Mouse (Mus musculus) liver (tissue): ENCODE data around the gene Fam89a.

ENCODE experiments used
- DNase-seq: peaks from one replicate; pipeline ENCODE4 v3.0.0-alpha.2; 2020; ENCODE audit warnings: mixed read lengths

Fam89a gene

GRCm38 (mm10) chr8:124751709-124752173 is at the start of gene Fam89a:
Gene Fam89a, minus strand, starts transcription at chr8:124751832.
- peak; percentile 79 for DNase-seq

GRCm38 (mm10) chr8:124800542-124800941 is 48.9 kb upstream of the Fam89a start:
- DNase-seq: no peak

- DNase-seq: no peak
Measured at GRCm38 (mm10) chr8:124795781-124796488, 44.3 kb upstream of the Fam89a start.

DNA sequence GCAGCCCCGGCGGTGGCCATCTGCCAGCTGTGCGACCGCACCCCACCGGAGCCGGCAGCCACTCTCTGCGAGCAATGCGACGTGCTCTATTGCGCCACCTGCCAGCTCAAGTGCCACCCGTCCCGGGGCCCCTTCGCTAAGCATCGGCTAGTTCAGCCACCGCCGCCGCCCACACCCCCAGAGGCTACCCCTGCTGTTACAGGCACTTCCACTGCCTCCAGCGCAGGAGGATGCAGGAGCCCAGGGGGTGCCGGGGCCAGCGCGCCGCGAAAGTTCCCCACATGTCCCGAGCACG is 42.8 kb upstream of the Fam89a start:
- peak; percentile 38 for DNase-seq

GRCm38 (mm10) chr8:124793661-124794485 is 42.2 kb upstream of the Fam89a start:
- no peak for DNase-seq

DNA sequence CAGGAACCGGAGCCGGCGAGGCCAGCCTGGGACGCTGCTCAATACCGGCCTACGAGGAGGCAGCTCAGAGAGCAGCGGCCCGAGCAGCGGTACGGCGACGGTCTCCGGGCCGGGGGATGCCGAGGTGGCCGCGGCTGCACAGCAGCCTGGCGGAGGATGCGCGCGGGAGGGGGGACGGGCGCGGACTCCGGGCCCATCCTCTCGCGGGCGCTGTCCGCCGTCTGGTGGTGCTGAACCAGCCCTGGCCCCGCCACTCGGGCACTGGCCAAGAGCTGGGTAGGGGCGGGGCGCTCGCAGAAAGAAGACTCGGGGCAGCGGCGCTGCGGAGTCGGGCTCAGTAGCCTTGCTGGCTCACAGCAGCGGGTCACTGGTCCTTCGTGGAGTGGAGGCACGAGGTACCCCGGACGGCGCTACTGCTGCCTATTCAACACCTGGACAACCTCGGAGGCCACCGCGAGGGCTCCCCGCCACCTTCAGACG is 41.6 kb upstream of the Fam89a start:
- DNase-seq: peak; percentile 83

DNA sequence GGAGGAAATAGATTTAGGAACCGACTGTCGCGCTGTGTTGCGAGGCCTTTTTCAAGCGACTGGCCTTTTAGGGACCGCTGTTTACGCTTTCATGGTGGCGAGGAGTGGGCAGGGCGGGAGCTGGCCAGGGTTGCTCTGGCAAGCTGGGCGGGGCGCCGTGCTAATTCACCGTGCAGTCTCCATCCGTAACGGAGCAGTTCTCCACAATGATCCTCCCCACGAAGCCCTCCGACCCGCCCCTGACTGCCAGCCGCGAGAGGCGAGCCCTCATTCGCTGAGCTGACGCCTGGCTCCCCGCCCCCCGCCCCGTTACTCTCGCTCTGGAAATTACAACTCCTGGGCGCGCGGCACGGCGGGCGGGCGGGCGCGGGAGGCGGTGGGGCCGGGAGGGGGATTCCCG is 41.1 kb upstream of the Fam89a start, which contains the start of gene Trim67:
TSS of gene Trim67 (plus strand) at position 385 of the 400 bp plus-strand sequence.
- peak; percentile 61 for DNase-seq

DNA sequence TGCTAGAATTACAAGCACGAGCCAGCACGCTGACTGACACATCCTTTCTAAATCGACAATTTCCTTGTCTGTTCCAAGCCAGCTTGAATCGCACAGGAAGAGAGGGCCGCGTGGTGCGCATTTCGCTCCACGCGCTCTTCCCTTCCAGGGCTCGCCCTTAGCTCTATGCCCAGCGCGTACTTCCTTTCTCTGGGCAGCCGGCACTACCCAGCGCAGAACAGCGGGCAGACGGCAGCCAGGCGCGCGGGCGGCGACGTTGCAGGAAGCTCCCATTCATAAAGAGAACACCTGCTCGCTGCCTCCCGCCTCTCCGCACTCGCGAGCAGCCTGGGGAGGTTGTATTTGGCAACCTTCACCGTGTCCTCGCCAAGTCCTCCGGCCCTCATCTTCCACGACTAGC is 40.6 kb upstream of the Fam89a start:
- DNase-seq: no peak

DNA sequence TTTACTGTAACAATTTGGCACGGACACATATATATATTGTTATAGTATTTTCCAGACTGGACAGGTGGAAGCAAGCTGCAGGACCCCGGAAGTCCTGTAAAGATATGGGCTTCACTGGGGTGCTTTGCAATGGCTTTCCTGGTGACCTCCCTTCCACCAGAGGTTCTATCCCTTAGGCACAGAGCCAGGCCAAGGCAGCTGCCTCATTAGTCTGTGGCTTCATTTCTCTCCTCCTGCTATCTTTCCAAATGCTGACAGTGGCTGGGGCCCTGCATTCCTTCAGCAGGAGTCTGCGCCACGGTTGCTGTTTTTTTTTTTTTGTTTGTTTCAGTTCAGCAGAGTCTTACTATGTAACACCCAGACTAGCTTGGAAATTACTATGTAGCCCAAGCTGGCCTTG is 40.1 kb upstream of the Fam89a start:
- no peak for DNase-seq

- DNase-seq: no peak
Measured at GRCm38 (mm10) chr8:124790676-124791075, 39.0 kb upstream of the Fam89a start.

GRCm38 (mm10) chr8:124784613-124785012 is 33.0 kb upstream of the Fam89a start:
- DNase-seq: no peak

GRCm38 (mm10) chr8:124783228-124783627 is 31.6 kb upstream of the Fam89a start:
- DNase-seq: no peak

DNA sequence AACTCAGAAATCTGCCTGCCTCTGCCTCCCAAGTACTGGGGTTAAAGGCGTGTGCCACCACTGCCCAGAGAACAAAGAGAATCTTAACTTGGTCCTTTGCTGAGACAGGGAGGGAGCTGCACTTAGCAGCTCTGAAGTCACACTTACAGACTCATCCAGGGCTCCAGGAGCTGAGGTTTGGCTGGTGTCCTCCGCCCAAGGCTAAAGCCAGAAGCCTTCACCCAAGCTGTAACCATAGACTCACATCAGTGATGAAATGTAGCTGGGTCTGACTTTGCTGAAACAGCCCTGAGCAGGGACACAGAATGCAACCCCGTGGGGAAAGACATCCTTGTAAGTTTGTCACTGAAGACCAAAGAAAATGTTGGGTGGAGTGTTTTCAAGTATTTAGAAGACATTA is 30.8 kb upstream of the Fam89a start:
- no peak for DNase-seq

GRCm38 (mm10) chr8:124780236-124780635 is 28.6 kb upstream of the Fam89a start:
- DNase-seq: no peak

GRCm38 (mm10) chr8:124775695-124776094 is 24.1 kb upstream of the Fam89a start:
- DNase-seq: peak; percentile 73

- no peak for DNase-seq
Measured at GRCm38 (mm10) chr8:124772389-124772788, 20.8 kb upstream of the Fam89a start.

GRCm38 (mm10) chr8:124763061-124763460 is 11.4 kb upstream of the Fam89a start:
- DNase-seq: no peak

GRCm38 (mm10) chr8:124758544-124758943 is 6.9 kb upstream of the Fam89a start:
- DNase-seq: peak; percentile 36

GRCm38 (mm10) chr8:124756601-124757000 is 5.0 kb upstream of the Fam89a start:
- DNase-seq: no peak

GRCm38 (mm10) chr8:124756153-124756552 is 4.5 kb upstream of the Fam89a start:
- DNase-seq: no peak

DNA sequence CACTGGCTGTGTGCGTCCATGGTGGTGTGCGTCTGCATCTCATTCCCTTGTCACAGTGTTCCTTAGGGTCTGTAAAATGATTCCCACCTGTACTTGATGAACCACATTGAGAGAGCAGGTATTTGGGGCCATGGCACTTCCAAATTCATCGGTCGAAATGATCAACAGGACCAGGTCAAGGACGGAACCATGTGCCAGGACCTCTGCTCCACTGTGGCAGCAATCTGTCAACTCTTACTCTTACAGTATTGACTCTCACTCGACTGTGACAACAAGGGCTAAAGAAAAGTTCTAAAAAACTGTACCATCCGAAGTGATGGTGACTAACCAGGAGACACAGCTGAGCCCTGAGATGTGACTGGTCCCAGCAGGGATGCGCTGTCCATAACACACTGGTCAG is 3.8 kb upstream of the Fam89a start:
- DNase-seq: no peak

DNA sequence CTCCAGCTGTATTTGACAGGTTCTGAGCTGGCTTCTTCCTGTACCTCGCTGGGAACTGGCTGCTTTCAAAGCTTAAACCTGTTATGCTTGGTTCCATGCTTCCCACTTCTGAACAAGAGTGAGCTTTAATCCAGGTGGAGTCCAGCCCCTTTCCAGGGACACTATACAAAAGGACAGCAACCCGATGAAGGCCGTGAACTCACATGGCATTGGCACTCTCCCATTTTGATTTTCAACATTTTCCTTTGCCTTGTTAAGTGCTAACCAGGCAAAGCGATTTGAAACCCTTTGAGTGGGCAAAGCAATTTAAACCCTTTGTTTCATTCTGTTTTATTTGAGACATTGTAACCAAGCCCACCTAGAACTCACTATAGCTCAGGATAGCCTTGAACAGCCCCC is 3.2 kb upstream of the Fam89a start:
- no peak for DNase-seq

DNA sequence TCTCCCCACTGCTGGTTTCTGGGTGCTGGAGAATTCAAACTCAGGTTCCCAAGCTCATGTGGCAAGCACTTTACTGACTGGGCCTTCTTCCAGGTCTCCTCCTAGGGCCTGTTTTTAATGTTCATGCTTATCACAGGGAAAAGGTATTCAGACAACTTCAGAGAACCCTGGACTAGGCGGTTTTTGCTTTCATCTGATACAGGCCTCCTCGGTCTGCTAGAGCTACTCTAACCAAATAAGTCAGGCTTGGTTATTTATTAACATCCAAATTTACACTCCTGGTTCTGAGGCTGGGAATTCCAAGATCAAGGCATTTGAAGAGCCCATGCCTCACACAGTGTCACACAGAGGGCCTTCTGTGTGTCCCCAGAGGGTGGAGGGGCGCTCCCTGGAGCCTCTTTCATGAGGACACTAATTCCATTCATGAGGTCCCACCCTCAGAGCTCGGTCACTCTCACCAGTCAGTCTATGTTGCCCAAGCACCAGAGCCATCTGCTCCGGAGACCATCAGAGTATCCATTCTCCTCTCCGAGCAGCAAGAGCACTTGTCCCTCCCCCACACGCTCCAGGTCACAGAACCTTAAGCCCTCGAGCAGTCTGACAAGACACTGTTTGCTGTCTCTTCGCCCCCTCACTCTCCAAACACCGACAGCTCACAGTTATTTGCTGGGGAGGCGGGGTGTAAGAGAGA is 2.6 kb upstream of the Fam89a start:
- peak; percentile 29 for DNase-seq
